Mouse (Mus musculus) layer of hippocampus, adult 2 months (tissue): ENCODE data around the gene Slc35f6. TPM values are rescaled to one million over a fixed set of nuclear protein-coding genes. Genes with fewer than 3 reads are reported as not detected.

Source experiments
- DNase-seq, 2 experiments: peaks; one replicate each; pipeline ENCODE4 v3.0.0; 2022; ENCODE audit warnings: low spot score in 2 of 2
- H3K27ac ChIP-seq: fragments of 200-600 bp; 2 replicates; pipeline ENCODE4 v1.8.1; 2022
- H3K4me3 ChIP-seq: fragments of 200-600 bp; 2 replicates; pipeline ENCODE4 v1.8.1; 2022; ENCODE audit warnings: mild to moderate bottlenecking
- CTCF ChIP-seq: fragments of 200-600 bp; conservative IDR thresholded peaks from 2 replicates; pipeline ENCODE4 v1.8.1; 2022; ENCODE audit warnings: antibody characterized with exemption, mild to moderate bottlenecking, moderate library complexity
- total RNA-seq, 2 experiments: library from RNA; stranded (reverse); gene quantifications; 2 replicates each; pipeline ENCODE4 v1.2.3; 2021

Gene Slc35f6
- total RNA-seq, 2 experiments from 2014 or later = 39.2 to 39.9 TPM

DNA sequence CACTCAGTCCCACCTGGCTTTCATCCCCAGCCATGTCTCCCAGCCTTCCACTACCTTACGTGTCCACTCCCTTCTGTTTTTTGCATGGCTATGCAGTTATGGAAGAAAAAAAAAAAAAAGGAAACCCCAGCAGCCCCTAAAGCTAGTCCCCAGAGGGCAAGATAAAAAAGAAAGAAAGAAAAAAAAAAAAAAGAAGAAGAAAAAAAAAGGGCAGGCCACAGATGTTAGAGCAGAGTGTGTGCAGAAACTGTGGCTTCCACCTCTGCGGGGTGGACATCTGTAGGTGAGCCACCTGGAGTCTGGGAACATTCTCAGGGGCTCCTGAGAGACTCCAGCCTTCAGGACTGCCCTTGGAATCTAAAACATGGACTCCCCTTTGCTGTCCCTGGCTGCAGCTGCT, 24.4 kb upstream of the Slc35f6 start:
- TF ChIP-seq CTCF = no peak
- no peak overlapping the region for H3K27ac ChIP-seq
- DNase-seq = no peak
- no peak overlapping the region for H3K4me3 ChIP-seq

- Histone ChIP-seq H3K4me3 (no peak overlapping the region), H3K27ac (no peak overlapping the region)
- DNase-seq = no peak
- TF ChIP-seq CTCF = no peak
Measured at GRCm38 (mm10) chr5:30624311-30624710, 23.4 kb upstream of the Slc35f6 start.

DNA sequence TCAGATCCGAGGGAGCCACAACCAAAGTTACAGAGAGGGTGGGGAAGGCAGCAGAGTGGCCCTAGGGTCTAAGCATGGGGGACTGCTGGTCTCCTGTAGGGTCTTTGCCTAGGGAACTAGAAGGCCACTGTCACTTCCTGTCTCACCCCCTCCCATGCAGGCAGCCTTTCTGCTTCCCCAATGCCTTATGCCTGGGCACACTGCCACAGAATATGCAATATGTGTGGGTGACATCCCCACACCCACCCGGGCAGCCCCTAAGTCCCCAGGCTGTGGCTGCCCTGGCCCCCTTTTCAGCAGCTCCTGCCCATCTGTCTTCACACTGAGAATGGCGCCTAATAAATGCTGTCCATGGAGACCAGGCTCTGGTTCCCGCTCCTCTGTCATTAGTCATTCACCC, 22.8 kb upstream of the Slc35f6 start:
- Histone ChIP-seq H3K4me3 (no peak overlapping the region), H3K27ac (no peak overlapping the region)
- DNase-seq = no peak
- TF ChIP-seq CTCF = no peak

GRCm38 (mm10) chr5:30625379-30625778, 22.4 kb upstream of the Slc35f6 start:
- DNase-seq = no peak
- Histone ChIP-seq H3K27ac (no peak overlapping the region), H3K4me3 (no peak overlapping the region)
- TF ChIP-seq CTCF = no peak

- Histone ChIP-seq H3K27ac (no peak overlapping the region), H3K4me3 (no peak overlapping the region)
- TF ChIP-seq CTCF = no peak
- DNase-seq = no peak
Measured at GRCm38 (mm10) chr5:30626331-30627105, 21.2 kb upstream of the Slc35f6 start.

DNA sequence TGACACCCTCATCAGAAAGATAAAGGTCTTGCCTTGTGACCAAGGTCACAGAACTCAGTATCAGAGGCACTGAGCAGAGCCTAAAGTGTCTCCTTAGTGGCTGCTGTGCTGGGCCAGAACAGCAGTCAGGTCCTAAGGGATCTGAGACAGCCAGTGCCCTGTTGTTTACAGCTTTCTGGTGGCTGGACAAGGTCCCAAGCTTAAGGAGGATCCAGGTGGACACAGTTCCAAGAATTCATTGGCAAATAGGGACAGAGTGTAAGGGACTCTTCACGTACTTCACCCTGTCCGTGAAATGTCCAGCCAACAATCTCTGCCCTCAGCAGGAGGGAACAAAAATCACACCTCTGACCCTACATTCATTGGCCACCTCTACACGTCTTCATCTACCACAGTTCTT, 19.2 kb upstream of the Slc35f6 start:
- Histone ChIP-seq H3K4me3 (no peak overlapping the region), H3K27ac (no peak overlapping the region)
- DNase-seq = no peak
- TF ChIP-seq CTCF = no peak

GRCm38 (mm10) chr5:30630401-30630800, 17.3 kb upstream of the Slc35f6 start:
- H3K27ac ChIP-seq = no peak overlapping the region
- H3K4me3 ChIP-seq = no peak overlapping the region
- no peak for DNase-seq
- TF ChIP-seq CTCF = no peak

GRCm38 (mm10) chr5:30632134-30632533, 15.6 kb upstream of the Slc35f6 start:
- no peak overlapping the region for H3K27ac ChIP-seq
- H3K4me3 ChIP-seq = no peak overlapping the region
- DNase-seq = no peak
- no peak for TF ChIP-seq CTCF

DNA sequence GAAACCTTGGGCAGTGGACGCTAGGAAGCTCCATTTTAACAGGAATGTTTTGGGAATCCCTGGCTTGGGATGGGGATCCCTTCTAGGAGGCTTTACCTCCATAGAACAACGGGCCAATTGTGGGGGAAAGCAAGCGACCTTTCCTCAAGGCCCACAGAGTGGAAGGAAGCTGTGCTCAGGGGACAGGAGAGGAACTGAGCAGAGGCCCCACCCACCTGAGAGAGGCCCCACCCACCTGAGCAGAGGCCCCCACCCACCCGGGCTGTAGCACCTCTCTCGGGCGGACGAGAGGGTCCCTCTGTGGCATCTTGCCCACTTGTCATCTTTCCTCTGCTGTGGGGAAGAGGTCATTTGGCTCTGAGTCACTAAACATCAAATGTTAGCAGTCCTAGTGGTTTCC, 10.7 kb upstream of the Slc35f6 start:
- no peak overlapping the region for H3K27ac ChIP-seq
- DNase-seq = no peak
- H3K4me3 ChIP-seq = no peak overlapping the region
- no peak for TF ChIP-seq CTCF

DNA sequence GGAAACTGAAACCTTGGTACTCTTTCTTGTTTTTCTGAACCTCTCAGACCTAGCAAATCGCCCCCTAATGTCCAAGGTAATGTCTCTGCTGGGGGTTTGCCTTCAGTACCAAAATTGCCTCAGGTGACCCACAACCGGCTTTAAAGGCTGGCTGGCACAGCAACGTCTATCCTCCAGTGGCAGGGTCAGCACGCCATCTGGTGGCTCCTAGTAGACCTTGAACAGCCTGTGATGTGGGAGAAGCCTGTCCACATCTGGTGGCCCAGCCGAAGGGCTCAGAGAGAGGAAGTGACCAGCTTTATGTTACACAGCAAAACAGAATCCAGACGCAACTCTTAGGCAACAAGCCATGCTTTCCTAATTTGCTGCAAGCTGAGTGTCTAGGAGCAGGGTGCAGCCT, 9.7 kb upstream of the Slc35f6 start:
- Histone ChIP-seq H3K27ac (no peak overlapping the region), H3K4me3 (no peak overlapping the region)
- peak; percentile 72 to 79 for DNase-seq
- peak; percentile 93 for TF ChIP-seq CTCF

- TF ChIP-seq CTCF = no peak
- Histone ChIP-seq H3K27ac (peak overlapping the region; percentile 73), H3K4me3 (no peak overlapping the region)
- DNase-seq = peak in 1 of 2 experiments; percentile 74
Measured at GRCm38 (mm10) chr5:30643477-30644179, 4.1 kb upstream of the Slc35f6 start.

DNA sequence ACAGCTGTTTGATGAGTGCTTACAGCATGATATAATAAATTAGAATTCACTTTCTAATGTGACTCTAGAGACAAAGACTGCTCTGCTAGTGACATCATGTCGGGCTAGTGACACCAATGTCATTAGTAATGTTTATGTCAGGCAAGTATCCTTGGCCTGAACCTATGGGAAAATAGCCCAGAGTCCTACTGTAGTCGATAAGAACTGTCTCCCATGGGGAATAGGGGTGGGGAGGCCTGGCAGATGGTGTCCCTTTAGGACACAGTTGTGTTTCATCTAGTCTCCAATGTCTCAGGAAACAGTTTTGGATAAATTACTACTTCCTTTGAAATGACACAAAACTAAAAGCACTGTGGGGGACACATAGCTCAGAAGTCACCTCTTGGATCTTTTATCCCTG, 1.7 kb upstream of the Slc35f6 start:
- DNase-seq = no peak
- no peak for TF ChIP-seq CTCF
- no peak overlapping the region for H3K27ac ChIP-seq
- no peak overlapping the region for H3K4me3 ChIP-seq

DNA sequence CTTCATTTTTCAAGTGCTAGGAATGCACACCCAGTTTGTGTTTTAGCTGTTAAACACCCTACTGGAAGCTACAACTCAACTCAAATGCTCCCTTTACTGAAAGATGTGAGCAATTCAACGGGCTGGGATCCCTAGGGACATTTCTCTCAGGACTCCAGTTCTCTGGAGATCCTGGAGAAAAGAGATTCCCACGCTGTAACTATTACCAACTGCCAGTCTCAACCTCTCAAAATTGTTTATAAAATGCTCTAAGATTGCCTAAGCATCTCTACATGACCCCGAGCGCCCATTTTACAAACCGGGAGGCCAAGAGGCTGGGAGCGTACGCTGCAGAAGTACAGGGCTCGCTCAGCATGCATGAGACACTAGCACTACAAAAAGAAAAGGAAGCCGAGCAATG, 337 bp upstream of the Slc35f6 start:
- no peak for TF ChIP-seq CTCF
- no peak for DNase-seq
- peak overlapping the region; percentile 94 for H3K27ac ChIP-seq
- H3K4me3 ChIP-seq = peak overlapping the region; percentile 82

DNA sequence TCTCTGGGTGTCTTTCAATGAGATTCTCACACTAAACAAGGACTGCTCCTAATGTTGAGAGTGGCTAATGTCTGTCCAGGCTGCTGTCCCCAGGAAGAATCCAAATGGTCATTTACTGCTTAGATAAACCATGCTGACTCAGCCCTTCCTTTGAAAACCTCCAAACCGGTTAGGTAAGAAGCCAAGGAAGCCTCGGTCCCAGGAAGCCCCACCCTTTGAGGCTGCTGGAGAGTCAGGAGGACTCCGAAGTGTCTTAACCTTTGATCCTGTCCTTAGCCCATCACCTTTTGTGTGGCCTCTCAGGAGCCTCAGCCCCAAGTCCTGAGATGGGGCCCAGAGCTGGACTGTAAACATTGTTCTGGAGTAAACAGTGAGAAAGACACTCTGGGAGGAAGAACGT, 1.8 kb downstream of the Slc35f6 start:
- Histone ChIP-seq H3K4me3 (no peak overlapping the region), H3K27ac (no peak overlapping the region)
- DNase-seq = no peak
- TF ChIP-seq CTCF = no peak
